Mouse (Mus musculus) liver, embryonic 16.5 days (tissue): ENCODE results near the gene Aipl1. TPM values are rescaled to one million over a fixed set of nuclear protein-coding genes. Genes with fewer than 3 reads are reported as not detected.

ENCODE experiments used
- ATAC-seq: fragments of 200-750 bp; cut with Nextera tagmentation; 2 replicates; pipeline ENCODE4 v1.8.0; 2017; ENCODE audit warnings: low read depth, mild to moderate bottlenecking, moderate number of reproducible peaks, moderate library complexity
- H3K27ac ChIP-seq: fragments of 300-500 bp; sonication (generic); 2 replicates; pipeline ENCODE4 v1.5.1; 2014; ENCODE audit warnings: mild to moderate bottlenecking, low read length
- H3K27me3 ChIP-seq: fragments of 300-500 bp; sonication (generic); 2 replicates; pipeline ENCODE4 v1.6.1; 2014; ENCODE audit warnings: low read depth, low read length, mixed read lengths; ENCODE audit not compliant: control insufficient read depth, insufficient read depth
- H3K36me3 ChIP-seq: fragments of 300-500 bp; sonication (generic); 2 replicates; pipeline ENCODE4 v1.6.1; 2014; ENCODE audit warnings: mild to moderate bottlenecking; ENCODE audit not compliant: control insufficient read depth, insufficient read depth
- H3K4me1 ChIP-seq: fragments of 300-500 bp; sonication (generic); 2 replicates; pipeline ENCODE4 v1.6.1; 2014; ENCODE audit warnings: low read depth, low read length, mixed read lengths; ENCODE audit not compliant: control insufficient read depth
- H3K4me2 ChIP-seq: fragments of 300-500 bp; sonication (generic); 2 replicates; pipeline ENCODE4 v1.6.1; 2014; ENCODE audit warnings: low read depth, low read length, mixed read lengths
- H3K4me3 ChIP-seq: fragments of 300-500 bp; sonication (generic); 2 replicates; pipeline ENCODE4 v1.5.1; 2014; ENCODE audit warnings: low read depth, mild to moderate bottlenecking, low read length
- H3K9ac ChIP-seq: fragments of 300-500 bp; sonication (generic); 2 replicates; pipeline ENCODE4 v1.6.1; 2014; ENCODE audit warnings: low read depth, low read length
- H3K9me3 ChIP-seq: fragments of 300-500 bp; sonication (generic); replicated peaks from 2 replicates; pipeline ENCODE4 v1.6.1; 2016; ENCODE audit warnings: low read length; ENCODE audit not compliant: control insufficient read depth
- WGBS: fragments of 180-500 bp; shearing (Covaris S2); extraction: QIAGEN DNeasy Blood & Tissue Kit; methylation state at CpG from one replicate; pipeline ENCODE4 v1.1.7; 2014; ENCODE audit not compliant: insufficient replicate concordance; 5-methylcytosine and 5-hydroxymethylcytosine counted together
- polyA plus RNA-seq: library from polyadenylated mRNA; unstranded; fragments of >200 nt; fragmentation: Nextera tagmentation; extraction: Ambion mirVana; gene quantifications from 2 replicates; pipeline ENCODE4 v1.2.1, GENCODE M21; 2015

The Aipl1 gene
- polyA plus RNA-seq, 1 experiment from 2014 or later, result 0.09 TPM

DNA sequence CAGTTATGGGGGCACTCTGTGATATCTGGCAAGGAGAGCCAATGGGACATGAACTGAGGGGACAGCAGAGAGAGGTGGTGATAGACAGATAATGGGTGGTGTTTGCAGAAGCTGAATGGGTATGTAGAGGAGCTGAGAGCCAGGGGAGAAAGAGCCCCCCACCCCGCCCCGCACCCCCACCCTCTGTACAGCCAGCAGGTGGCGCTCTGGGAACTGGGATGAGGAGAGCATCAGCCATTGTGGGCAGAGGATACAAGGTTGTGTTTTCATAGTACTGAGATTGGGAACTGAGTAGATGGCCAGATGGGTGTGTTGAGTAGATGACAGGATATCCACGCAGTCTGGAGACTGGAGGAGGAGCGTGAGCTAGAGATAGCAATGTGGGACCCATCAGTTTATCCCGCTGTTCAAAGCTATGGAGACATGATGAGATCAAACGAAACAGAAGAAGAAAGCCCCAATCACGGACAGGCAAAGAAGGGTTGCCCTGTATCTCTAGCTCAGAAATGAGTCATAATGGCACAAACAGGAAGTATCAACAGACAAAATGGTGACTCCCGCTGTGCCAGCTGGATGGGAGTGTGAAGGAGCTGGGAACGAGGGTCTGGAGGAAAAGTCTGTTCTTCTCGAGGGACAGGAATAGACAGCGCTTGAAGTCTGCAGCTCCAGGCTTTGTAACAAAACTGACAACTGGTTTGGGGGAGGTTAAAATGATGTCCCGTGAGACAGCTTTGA, 20.6 kb downstream of the Aipl1 start:
- Histone ChIP-seq H3K9me3 (no peaks in the 10 kb centered on the region), H3K9ac (no peak overlapping the region), H3K36me3 (no peaks in the 10 kb centered on the region), H3K4me1 (no peaks in the 10 kb centered on the region), H3K4me2 (no peak overlapping the region), H3K27ac (no peak overlapping the region), H3K27me3 (no peaks in the 10 kb centered on the region), H3K4me3 (no peak overlapping the region)
- no peak for ATAC-seq
- WGBS, result 61% methylated on average over 13 of the region's 13 CpGs

DNA sequence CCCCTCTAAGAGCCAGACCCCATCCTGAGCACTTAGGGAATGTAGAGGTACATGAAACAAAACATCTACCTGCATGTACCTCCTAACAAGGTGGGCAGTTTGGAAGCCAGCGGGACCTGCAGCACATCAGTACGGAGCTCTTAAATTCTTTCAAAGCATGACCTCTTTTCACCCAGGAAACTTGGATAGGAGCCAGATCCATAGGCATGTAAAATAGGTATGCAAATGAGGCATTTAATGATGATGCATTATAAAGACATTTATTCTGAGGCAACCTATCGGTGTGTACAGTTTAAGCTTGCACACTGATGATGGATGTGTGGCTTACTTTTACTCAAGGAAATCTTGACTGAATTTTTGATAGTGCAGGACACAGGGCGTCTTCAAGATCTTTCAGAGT, 22.6 kb downstream of the Aipl1 start:
- ATAC-seq, result no peak
- H3K4me3 ChIP-seq, result no peak overlapping the region
- H3K27ac ChIP-seq, result no peak overlapping the region
- no peaks in the 10 kb centered on the region; the same call in 1 of the 2 replicates for H3K4me1 ChIP-seq
- H3K4me2 ChIP-seq, result no peak overlapping the region
- H3K9ac ChIP-seq, result no peak overlapping the region
- WGBS, result 64% methylated on average over 4 of the region's 4 CpGs
- H3K27me3 ChIP-seq, result no peaks in the 10 kb centered on the region
- H3K36me3 ChIP-seq, result no peaks in the 10 kb centered on the region
- H3K9me3 ChIP-seq, result no peaks in the 10 kb centered on the region

DNA sequence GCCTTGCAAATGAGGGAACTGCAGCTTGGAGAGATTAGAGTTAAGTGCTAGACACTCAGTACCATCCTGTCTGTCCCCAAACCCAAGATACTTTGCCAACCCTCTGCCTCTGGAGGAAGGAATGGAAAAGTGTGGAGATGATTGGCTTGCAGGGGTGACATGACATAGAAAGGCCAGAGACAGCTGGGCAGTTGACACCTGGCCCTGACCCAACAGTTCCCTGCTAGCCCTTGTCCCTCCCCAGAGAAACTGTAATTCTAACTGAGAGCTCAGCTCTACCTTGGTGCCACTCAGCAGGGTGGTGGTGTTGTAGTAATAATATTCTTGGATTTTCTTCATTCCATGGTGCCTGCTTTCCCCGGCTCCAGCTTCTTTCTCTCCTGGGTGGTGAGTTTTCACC, 25.4 kb downstream of the Aipl1 start:
- 67% methylated on average over 1 of the region's 1 CpGs for WGBS
- Histone ChIP-seq H3K27me3 (no peaks in the 10 kb centered on the region), H3K4me2 (no peak overlapping the region), H3K36me3 (no peaks in the 10 kb centered on the region), H3K9ac (no peak overlapping the region), H3K4me1 (no peaks in the 10 kb centered on the region; the same call in 1 of the 2 replicates), H3K4me3 (no peak overlapping the region), H3K27ac (no peak overlapping the region), H3K9me3 (no peaks in the 10 kb centered on the region)
- no peak for ATAC-seq

DNA sequence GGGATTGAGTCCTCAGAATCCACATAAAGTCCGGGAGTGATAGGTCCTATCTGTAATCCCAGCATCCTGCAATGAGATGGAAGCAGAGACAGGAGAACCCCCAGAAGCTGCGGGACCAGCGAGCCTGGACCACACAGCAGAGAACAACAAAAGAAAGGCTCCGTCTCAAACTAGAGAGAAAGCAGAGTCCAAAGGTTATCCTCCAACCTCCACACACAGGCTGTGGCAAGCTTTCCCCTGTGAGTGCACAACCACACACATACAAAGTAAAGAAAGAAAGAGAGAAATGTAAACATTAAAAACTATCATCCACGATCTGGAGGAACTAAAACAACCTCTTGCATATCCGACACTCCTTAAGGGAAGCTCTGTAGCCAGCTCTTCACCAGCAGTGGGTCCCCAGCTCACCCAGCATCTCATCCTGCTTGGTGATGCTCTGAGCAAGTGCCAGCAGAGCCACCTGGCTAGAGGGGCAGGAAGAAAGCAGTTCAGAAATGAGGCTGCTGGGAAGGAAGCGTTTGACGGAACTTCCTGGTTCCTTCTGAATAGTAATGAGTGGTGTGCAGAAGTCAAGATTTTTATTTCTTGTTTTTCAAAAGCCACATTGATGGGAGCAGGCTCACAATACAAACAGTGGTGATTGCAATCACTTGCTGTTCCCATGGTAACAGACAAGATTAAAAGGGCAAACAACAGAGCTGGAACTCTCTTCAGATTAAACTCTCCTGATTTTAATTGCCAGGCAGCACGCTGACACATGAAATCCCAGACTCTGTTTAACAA, 26.2 kb downstream of the Aipl1 start:
- no peak overlapping the region for H3K4me3 ChIP-seq
- H3K4me2 ChIP-seq, result no peak overlapping the region
- H3K4me1 ChIP-seq, result no peaks in the 10 kb centered on the region; the same call in 1 of the 2 replicates
- no peaks in the 10 kb centered on the region for H3K9me3 ChIP-seq
- no peaks in the 10 kb centered on the region for H3K27me3 ChIP-seq
- WGBS, result 37% methylated on average over 9 of the region's 9 CpGs
- no peaks in the 10 kb centered on the region for H3K36me3 ChIP-seq
- H3K27ac ChIP-seq, result no peak overlapping the region
- no peak for ATAC-seq
- no peak overlapping the region for H3K9ac ChIP-seq

DNA sequence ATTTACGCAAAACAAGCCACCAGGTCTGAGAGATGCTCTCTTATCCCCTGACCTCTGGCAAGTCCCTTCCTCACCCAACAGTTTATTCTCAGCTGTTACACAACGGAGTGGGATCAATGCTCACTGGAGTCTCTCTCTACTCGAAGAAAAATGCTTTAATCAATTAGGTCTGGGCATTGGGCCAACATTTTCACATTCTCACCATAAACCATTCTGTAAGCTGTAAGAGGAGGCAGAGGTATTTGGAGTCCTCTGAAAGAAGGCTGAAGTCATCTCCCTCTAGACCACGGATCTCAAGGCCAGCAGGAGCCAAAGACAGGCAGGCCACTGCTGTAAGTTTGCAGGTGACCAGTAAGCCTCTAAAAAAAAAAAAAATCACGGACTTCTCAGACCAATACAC, 26.9 kb downstream of the Aipl1 start:
- Histone ChIP-seq H3K4me1 (no peaks in the 10 kb centered on the region; the same call in 1 of the 2 replicates), H3K9me3 (no peaks in the 10 kb centered on the region), H3K27ac (no peak overlapping the region), H3K27me3 (no peaks in the 10 kb centered on the region), H3K9ac (no peak overlapping the region), H3K4me2 (no peak overlapping the region), H3K4me3 (no peak overlapping the region), H3K36me3 (no peaks in the 10 kb centered on the region)
- ATAC-seq, result no peak
- 41% methylated on average over 5 of the region's 5 CpGs for WGBS

DNA sequence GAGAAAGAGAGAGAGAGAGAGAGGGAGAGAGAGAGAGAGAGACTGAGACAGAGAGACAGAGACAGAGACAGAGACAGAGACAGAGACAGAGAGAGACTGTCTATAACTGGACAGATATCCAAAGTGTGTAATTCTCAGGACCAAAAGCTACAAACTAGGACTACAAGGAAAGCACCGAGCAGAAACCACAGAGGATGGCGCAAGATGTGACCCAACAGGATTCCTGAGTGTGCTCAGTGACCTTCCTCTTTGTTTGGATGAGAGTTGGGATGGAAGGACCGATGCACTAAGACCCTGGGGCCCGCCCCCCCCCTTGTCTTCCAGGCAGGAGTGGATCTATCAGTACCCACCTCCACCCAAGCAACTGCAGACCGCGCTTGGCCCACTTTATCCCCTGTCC, 31.8 kb downstream of the Aipl1 start:
- H3K27me3 ChIP-seq, result no peaks in the 10 kb centered on the region
- H3K9me3 ChIP-seq, result no peaks in the 10 kb centered on the region
- WGBS, result 51% methylated on average over 6 of the region's 6 CpGs
- ATAC-seq, result no peak
- H3K27ac ChIP-seq, result no peak overlapping the region
- H3K4me1 ChIP-seq, result no peaks in the 10 kb centered on the region
- no peaks in the 10 kb centered on the region for H3K36me3 ChIP-seq
- H3K4me3 ChIP-seq, result no peak overlapping the region
- no peak overlapping the region for H3K9ac ChIP-seq
- H3K4me2 ChIP-seq, result no peak overlapping the region

DNA sequence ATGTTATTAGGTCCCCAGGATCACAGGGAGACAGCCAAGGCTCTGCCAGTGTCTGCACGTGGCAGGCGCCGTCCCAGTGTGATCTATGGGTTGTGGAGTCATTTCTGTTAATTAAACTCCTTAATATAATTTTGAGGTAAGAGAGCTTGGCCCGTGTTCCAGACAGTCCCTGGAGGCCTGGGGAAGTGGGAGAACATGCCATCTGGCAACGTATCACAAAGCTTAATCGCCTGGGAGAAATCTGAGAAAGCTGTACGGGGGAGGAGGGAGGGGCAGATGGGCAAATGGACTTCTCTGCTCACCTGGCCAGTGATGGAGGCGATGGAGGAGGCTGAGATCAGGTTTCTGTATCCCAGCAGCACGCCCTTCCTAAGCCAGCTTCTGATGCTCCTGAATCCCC, 34.1 kb downstream of the Aipl1 start:
- no peaks in the 10 kb centered on the region for H3K27me3 ChIP-seq
- H3K9ac ChIP-seq, result no peak overlapping the region
- no peaks in the 10 kb centered on the region for H3K36me3 ChIP-seq
- ATAC-seq, result no peak
- H3K4me2 ChIP-seq, result no peak overlapping the region
- H3K4me3 ChIP-seq, result no peak overlapping the region
- H3K27ac ChIP-seq, result no peak overlapping the region
- 66% methylated on average over 9 of the region's 9 CpGs for WGBS
- H3K9me3 ChIP-seq, result no peaks in the 10 kb centered on the region
- no peaks in the 10 kb centered on the region for H3K4me1 ChIP-seq

DNA sequence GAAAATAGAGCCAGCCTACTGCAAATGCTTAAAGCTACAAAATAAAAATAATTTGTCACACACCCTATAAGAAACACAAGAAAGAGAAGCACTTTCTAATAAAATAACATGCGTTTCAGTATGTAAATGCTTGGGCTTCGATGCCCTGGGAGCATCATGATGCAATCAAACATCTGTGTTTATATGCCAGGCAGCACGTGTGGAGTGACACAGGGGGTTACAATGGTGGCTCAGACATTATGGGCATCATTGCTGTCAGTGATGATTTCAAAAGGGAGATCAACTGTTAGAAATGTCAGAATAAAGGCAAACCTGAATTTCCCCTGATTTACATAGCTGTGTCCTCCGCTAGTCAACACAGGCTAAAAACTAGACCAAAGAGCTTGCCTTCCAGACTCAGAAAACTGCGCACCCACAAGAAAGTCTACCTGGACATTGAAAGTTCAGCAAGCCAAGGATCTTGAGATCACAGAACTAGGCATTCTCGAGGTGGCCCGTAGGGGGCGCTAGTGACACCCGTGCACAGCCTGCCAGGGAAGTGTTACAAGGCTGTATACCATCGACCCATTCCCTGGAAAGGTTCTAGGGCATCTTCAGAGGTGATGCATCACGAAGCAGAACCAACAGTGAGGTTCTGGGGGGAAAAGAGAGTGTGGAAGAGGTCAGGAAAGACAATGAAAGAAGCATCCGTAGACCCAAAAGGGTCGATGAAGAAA, 35.0 kb downstream of the Aipl1 start:
- H3K4me2 ChIP-seq, result no peak overlapping the region
- whole genome bisulfite sequencing, result 35% methylated on average over 13 of the region's 13 CpGs
- H3K4me1 ChIP-seq, result no peaks in the 10 kb centered on the region
- no peaks in the 10 kb centered on the region for H3K36me3 ChIP-seq
- H3K9ac ChIP-seq, result no peak overlapping the region
- H3K9me3 ChIP-seq, result no peaks in the 10 kb centered on the region
- ATAC-seq, result no peak
- H3K4me3 ChIP-seq, result no peak overlapping the region
- no peak overlapping the region for H3K27ac ChIP-seq
- no peaks in the 10 kb centered on the region for H3K27me3 ChIP-seq

DNA sequence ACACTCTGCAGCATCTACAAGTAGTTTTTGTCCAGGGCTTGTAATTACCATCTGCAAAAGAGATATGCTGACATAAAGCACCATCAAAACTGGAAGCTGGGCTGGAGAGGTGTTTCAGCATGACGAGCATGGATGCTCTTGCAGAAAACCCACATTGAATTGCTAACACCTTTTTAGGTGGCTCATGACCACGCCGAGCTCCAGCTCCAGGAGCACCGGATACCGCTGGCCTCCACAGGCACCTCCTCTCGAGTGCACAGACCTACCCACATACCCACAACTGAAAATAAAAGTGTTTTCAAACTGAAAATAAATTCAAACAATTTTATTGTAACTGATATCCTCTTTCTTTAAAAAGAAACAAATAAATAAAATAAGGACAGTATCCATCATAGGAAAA, 37.1 kb downstream of the Aipl1 start:
- no peak for ATAC-seq
- no peaks in the 10 kb centered on the region for H3K36me3 ChIP-seq
- H3K27ac ChIP-seq, result no peak overlapping the region
- H3K9ac ChIP-seq, result no peak overlapping the region
- H3K9me3 ChIP-seq, result no peaks in the 10 kb centered on the region
- H3K4me1 ChIP-seq, result no peaks in the 10 kb centered on the region
- H3K4me3 ChIP-seq, result no peak overlapping the region
- H3K4me2 ChIP-seq, result no peak overlapping the region
- 52% methylated on average over 6 of the region's 6 CpGs for WGBS
- H3K27me3 ChIP-seq, result no peaks in the 10 kb centered on the region
